Mouse (Mus musculus) limb, embryonic 13.5 days (tissue): ENCODE measurements around the gene Srl. TPM values are rescaled to one million over a fixed set of nuclear protein-coding genes. Genes with fewer than 3 reads are reported as not detected.
A peak's percentile ranks its signal among the peaks of the same experiment; 100 is the strongest.
"Not testable (repeated sequence)": the region's sequence is repeated elsewhere in the genome, so short reads cannot be mapped to it uniquely, and the experiment has no call there.

ENCODE experiments used
- ATAC-seq: fragments of 200-750 bp; cut with Nextera tagmentation; 2 replicates; pipeline ENCODE4 v1.8.0; 2017; ENCODE audit warnings: low read depth, moderate number of reproducible peaks, moderate TSS enrichment; ENCODE audit not compliant: low FRiP score
- H3K27ac ChIP-seq: fragments of 300-500 bp; sonication (generic); 2 replicates; pipeline ENCODE4 v1.5.1; 2015; ENCODE audit warnings: inconsistent platforms, mild to moderate bottlenecking, moderate library complexity
- H3K27me3 ChIP-seq: fragments of 300-500 bp; sonication (generic); 2 replicates; pipeline ENCODE4 v1.6.1; 2015; ENCODE audit warnings: mild to moderate bottlenecking, inconsistent platforms
- H3K36me3 ChIP-seq: fragments of 300-500 bp; sonication (generic); 2 replicates; pipeline ENCODE4 v1.6.1; 2015; ENCODE audit warnings: inconsistent platforms, mild to moderate bottlenecking, moderate library complexity
- H3K4me1 ChIP-seq: fragments of 300-500 bp; sonication (generic); 2 replicates; pipeline ENCODE4 v1.6.1; 2015; ENCODE audit warnings: inconsistent platforms
- H3K4me2 ChIP-seq: fragments of 300-500 bp; sonication (generic); replicated peaks from 2 replicates; pipeline ENCODE4 v1.6.1; 2015; ENCODE audit warnings: inconsistent platforms, mild to moderate bottlenecking, moderate library complexity
- H3K4me3 ChIP-seq: fragments of 300-500 bp; sonication (generic); 2 replicates; pipeline ENCODE4 v1.5.1; 2015; ENCODE audit warnings: moderate library complexity, mild to moderate bottlenecking, inconsistent platforms
- H3K9ac ChIP-seq: fragments of 300-500 bp; sonication (generic); 2 replicates; pipeline ENCODE4 v1.6.1; 2015; ENCODE audit warnings: mild to moderate bottlenecking, inconsistent platforms
- H3K9me3 ChIP-seq: fragments of 300-500 bp; sonication (generic); 2 replicates; pipeline ENCODE4 v1.6.1; 2016; ENCODE audit warnings: inconsistent platforms
- WGBS: fragments of 180-500 bp; shearing (Covaris S2); methylation state at CpG from one replicate; pipeline ENCODE4 v1.1.7; 2015; 5-methylcytosine and 5-hydroxymethylcytosine counted together
- polyA plus RNA-seq: library from polyadenylated mRNA; unstranded; fragments of >200 nt; fragmentation: Nextera tagmentation; extraction: Ambion mirVana; gene quantifications from 2 replicates; pipeline ENCODE4 v1.2.1, GENCODE M21; 2015

The Srl gene
- polyA plus RNA-seq, 1 experiment from 2014 or later = 41.8 TPM

GRCm38 (mm10) chr16:4551056-4551455 is 9.4 kb upstream of the Srl start:
- Histone ChIP-seq H3K4me2 (no peak overlapping the region), H3K27ac (no peak overlapping the region), H3K9ac (no peak overlapping the region), H3K27me3 (no peaks in the 10 kb centered on the region), H3K36me3 (peaks cover 56% of the 10 kb centered on the region), H3K4me3 (no peak overlapping the region), H3K4me1 (peaks cover 41% of the 10 kb centered on the region), H3K9me3 (no peaks in the 10 kb centered on the region)
- 39% methylated on average over 13 of the region's 13 CpGs for WGBS
- no peak for ATAC-seq

GRCm38 (mm10) chr16:4548953-4549688 is 7.5 kb upstream of the Srl start:
- Histone ChIP-seq H3K27ac (no peak overlapping the region), H3K4me2 (no peak overlapping the region), H3K9ac (no peak overlapping the region), H3K36me3 (peaks cover 64% of the 10 kb centered on the region), H3K4me3 (no peak overlapping the region), H3K27me3 (no peaks in the 10 kb centered on the region), H3K9me3 (no peaks in the 10 kb centered on the region), H3K4me1 (peaks cover 30% of the 10 kb centered on the region)
- ATAC-seq = no peak
- 81% methylated on average over 18 of the region's 18 CpGs for WGBS

- 89% methylated on average over 5 of the region's 5 CpGs for WGBS
- ATAC-seq = no peak
- Histone ChIP-seq H3K27ac (no peak overlapping the region), H3K27me3 (no peaks in the 10 kb centered on the region), H3K36me3 (peaks cover 65% of the 10 kb centered on the region), H3K4me1 (peaks cover 15% of the 10 kb centered on the region), H3K9me3 (no peaks in the 10 kb centered on the region), H3K4me2 (no peak overlapping the region), H3K9ac (no peak overlapping the region), H3K4me3 (no peak overlapping the region)
Observed at GRCm38 (mm10) chr16:4547611-4548010, 6.0 kb upstream of the Srl start.

- ATAC-seq = no peak
- H3K9ac ChIP-seq = no peak overlapping the region
- H3K27ac ChIP-seq = no peak overlapping the region
- H3K4me3 ChIP-seq = no peak overlapping the region
- H3K4me2 ChIP-seq = no peak overlapping the region
- H3K36me3 ChIP-seq = peaks cover 63% of the 10 kb centered on the region
- H3K9me3 ChIP-seq = no peaks in the 10 kb centered on the region
- H3K4me1 ChIP-seq = peaks cover 11% of the 10 kb centered on the region
- no peaks in the 10 kb centered on the region for H3K27me3 ChIP-seq
- 92% methylated on average over 8 of the region's 8 CpGs for WGBS
Observed at GRCm38 (mm10) chr16:4546838-4547237, 5.2 kb upstream of the Srl start.

GRCm38 (mm10) chr16:4544845-4545244 is 3.2 kb upstream of the Srl start:
- Histone ChIP-seq H3K27me3 (no peaks in the 10 kb centered on the region), H3K36me3 (peaks cover 50% of the 10 kb centered on the region), H3K27ac (no peak overlapping the region), H3K9me3 (no peaks in the 10 kb centered on the region), H3K4me2 (no peak overlapping the region), H3K4me3 (no peak overlapping the region), H3K4me1 (peaks cover 4% of the 10 kb centered on the region; the same call in 1 of the 2 replicates), H3K9ac (no peak overlapping the region)
- 83% methylated on average over 9 of the region's 9 CpGs for WGBS
- ATAC-seq = no peak

- Histone ChIP-seq H3K9me3 (no peaks in the 10 kb centered on the region), H3K36me3 (peaks cover 34% of the 10 kb centered on the region), H3K27me3 (no peaks in the 10 kb centered on the region), H3K27ac (no peak overlapping the region), H3K4me3 (no peak overlapping the region), H3K4me2 (no peak overlapping the region), H3K4me1 (peaks cover 4% of the 10 kb centered on the region; the same call in 1 of the 2 replicates), H3K9ac (no peak overlapping the region)
- 79% methylated on average over 3 of the region's 3 CpGs for WGBS
- no peak for ATAC-seq
Observed at GRCm38 (mm10) chr16:4543266-4543665, 1.6 kb upstream of the Srl start.

GRCm38 (mm10) chr16:4542236-4542774 is 689 bp upstream of the Srl start:
- peak overlapping the region; percentile 65 for H3K4me2 ChIP-seq
- no peaks in the 10 kb centered on the region for H3K9me3 ChIP-seq
- H3K27ac ChIP-seq = no peak overlapping the region
- peak overlapping the region; percentile 35; the same call in 1 of the 2 replicates for H3K9ac ChIP-seq
- H3K36me3 ChIP-seq = peaks cover 29% of the 10 kb centered on the region
- peaks cover 4% of the 10 kb centered on the region; the same call in 1 of the 2 replicates for H3K4me1 ChIP-seq
- WGBS = 43% methylated on average over 7 of the region's 7 CpGs
- H3K27me3 ChIP-seq = no peaks in the 10 kb centered on the region
- H3K4me3 ChIP-seq = peak overlapping the region; percentile 48
- no peak for ATAC-seq

GRCm38 (mm10) chr16:4541033-4541432 is 583 bp downstream of the Srl start:
- no peak for ATAC-seq
- Histone ChIP-seq H3K4me3 (peak overlapping the region; percentile 48), H3K4me2 (peak overlapping the region; percentile 65), H3K27me3 (no peaks in the 10 kb centered on the region), H3K36me3 (peaks cover 17% of the 10 kb centered on the region), H3K4me1 (peaks cover 4% of the 10 kb centered on the region; the same call in 1 of the 2 replicates), H3K9ac (peak overlapping the region; percentile 62), H3K27ac (no peak overlapping the region), H3K9me3 (no peaks in the 10 kb centered on the region)
- 61% methylated on average over 4 of the region's 4 CpGs for WGBS

GRCm38 (mm10) chr16:4540064-4540775 is 1.4 kb downstream of the Srl start:
- 88% methylated on average over 12 of the region's 12 CpGs for WGBS
- Histone ChIP-seq H3K9ac (no peak overlapping the region), H3K27me3 (no peaks in the 10 kb centered on the region), H3K36me3 (peaks cover 9% of the 10 kb centered on the region), H3K4me3 (no peak overlapping the region), H3K4me2 (no peak overlapping the region), H3K4me1 (peaks cover 4% of the 10 kb centered on the region; the same call in 1 of the 2 replicates), H3K9me3 (no peaks in the 10 kb centered on the region), H3K27ac (no peak overlapping the region)
- no peak for ATAC-seq

GRCm38 (mm10) chr16:4539521-4539920 is 2.1 kb downstream of the Srl start:
- Histone ChIP-seq H3K4me2 (no peak overlapping the region), H3K4me1 (peaks cover 4% of the 10 kb centered on the region; the same call in 1 of the 2 replicates), H3K27me3 (no peaks in the 10 kb centered on the region), H3K4me3 (no peak overlapping the region), H3K9me3 (no peaks in the 10 kb centered on the region), H3K27ac (no peak overlapping the region), H3K36me3 (peaks cover 4% of the 10 kb centered on the region), H3K9ac (no peak overlapping the region)
- ATAC-seq = no peak
- 86% methylated on average over 4 of the region's 4 CpGs for WGBS

- Histone ChIP-seq H3K27me3 (no peaks in the 10 kb centered on the region), H3K27ac (no peak overlapping the region; the same call in 1 of the 2 replicates), H3K9me3 (no peaks in the 10 kb centered on the region), H3K4me3 (no peak overlapping the region), H3K4me2 (no peak overlapping the region), H3K4me1 (peaks cover 4% of the 10 kb centered on the region; the same call in 1 of the 2 replicates), H3K9ac (no peak overlapping the region), H3K36me3 (no peaks in the 10 kb centered on the region)
- ATAC-seq = peak; percentile 16; the same call in 1 of the 2 replicates
- WGBS = 61% methylated on average over 3 of the region's 3 CpGs
Observed at GRCm38 (mm10) chr16:4537616-4538358, 3.8 kb downstream of the Srl start.

GRCm38 (mm10) chr16:4527373-4527772 is 14.2 kb downstream of the Srl start:
- ATAC-seq, H3K4me2 ChIP-seq, H3K4me3 ChIP-seq, H3K9me3 ChIP-seq, H3K9ac ChIP-seq, H3K4me1 ChIP-seq, H3K36me3 ChIP-seq, H3K27ac ChIP-seq, H3K27me3 ChIP-seq: not testable (repeated sequence)
- 91% methylated on average over 12 of the region's 12 CpGs for WGBS
